Mouse (Mus musculus) forebrain, postnatal 0 days (tissue): ENCODE data around the gene Trim66. TPM values are rescaled to one million over a fixed set of nuclear protein-coding genes. Genes with fewer than 3 reads are reported as not detected.

ENCODE experiments used
- ATAC-seq: fragments of 200-750 bp; cut with Nextera tagmentation; 2 replicates; pipeline ENCODE4 v1.8.0; 2017; ENCODE audit warnings: mild to moderate bottlenecking, moderate library complexity
- DNase-seq: peaks from one replicate; pipeline ENCODE4 v3.0.0-alpha.2; 2015
- H3K27ac ChIP-seq: fragments of 300-500 bp; sonication (generic); 2 replicates; pipeline ENCODE4 v1.5.1; 2014; ENCODE audit warnings: low read depth, mild to moderate bottlenecking, antibody characterized with exemption, low read length, moderate library complexity, mixed read lengths
- H3K27me3 ChIP-seq: fragments of 300-500 bp; sonication (generic); 2 replicates; pipeline ENCODE4 v1.6.1; 2014; ENCODE audit warnings: mild to moderate bottlenecking, low read length, mixed read lengths; ENCODE audit not compliant: insufficient read depth
- H3K36me3 ChIP-seq: fragments of 300-500 bp; sonication (generic); 2 replicates; pipeline ENCODE4 v1.6.1; 2014; ENCODE audit warnings: mild to moderate bottlenecking, moderate library complexity; ENCODE audit not compliant: insufficient read depth
- H3K4me1 ChIP-seq: fragments of 300-500 bp; sonication (generic); 2 replicates; pipeline ENCODE4 v1.6.1; 2014; ENCODE audit warnings: antibody characterized with exemption; ENCODE audit not compliant: insufficient read depth
- H3K4me2 ChIP-seq: fragments of 300-500 bp; sonication (generic); 2 replicates; pipeline ENCODE4 v1.6.1; 2014; ENCODE audit warnings: low read depth, mild to moderate bottlenecking, moderate library complexity
- H3K4me3 ChIP-seq: fragments of 300-500 bp; sonication (generic); 2 replicates; pipeline ENCODE4 v1.5.1; 2014; ENCODE audit warnings: low read depth, low read length, mixed read lengths
- H3K9ac ChIP-seq: fragments of 300-500 bp; sonication (generic); 2 replicates; pipeline ENCODE4 v1.6.1; 2014; ENCODE audit warnings: mild to moderate bottlenecking
- H3K9me3 ChIP-seq: fragments of 300-500 bp; sonication (generic); 2 replicates; pipeline ENCODE4 v1.6.1; 2016; ENCODE audit warnings: low read length
- CTCF ChIP-seq: sonication (generic); IDR thresholded peaks from 2 replicates; pipeline ENCODE4 v1.5.1; 2016; ENCODE audit warnings: antibody characterized with exemption, control low read depth, low read depth
- WGBS: fragments of 180-500 bp; shearing (Covaris S2); extraction: QIAGEN DNeasy Blood & Tissue Kit; methylation state at CpG from one replicate; pipeline ENCODE4 v1.1.7; 2014; 5-methylcytosine and 5-hydroxymethylcytosine counted together
- microRNA-seq, 2 experiments: library from miRNA; unstranded; fragments of <30 nt; microRNA quantifications; one replicate each; pipeline ENCODE4; 2016
- polyA plus RNA-seq: library from polyadenylated mRNA; unstranded; fragments of >200 nt; fragmentation: Nextera tagmentation; extraction: Ambion mirVana; gene quantifications from 2 replicates; pipeline ENCODE4 v1.2.1, GENCODE M21; 2015
- total RNA-seq: library from RNA; depleted of rRNA; stranded (reverse); fragments of >200 nt; gene quantifications from 2 replicates; pipeline ENCODE4 v1.2.3, GENCODE M21; 2014; rRNA removed

Trim66 gene
- total and polyA plus RNA-seq, 2 experiments from 2014 or later = 0.41 to 3.9 TPM

- Histone ChIP-seq H3K4me1 (peaks cover 6% of the 10 kb centered on the region; the same call in 1 of the 2 replicates), H3K4me3 (peak within 1 kb of the TSS; percentile 52), H3K36me3 (no peaks in the 10 kb centered on the region), H3K27me3 (peaks cover 4% of the 10 kb centered on the region; the same call in 1 of the 2 replicates), H3K9me3 (no peaks in the 10 kb centered on the region), H3K4me2 (peak within 1 kb of the TSS; percentile 93), H3K27ac (peak within 1 kb of the TSS; percentile 62), H3K9ac (peak within 1 kb of the TSS; percentile 63)
- ATAC-seq (peak; percentile 85), DNase-seq (peak; percentile 75)
- TF ChIP-seq CTCF = no peak
- 1% methylated on average over 62 of the region's 62 CpGs for whole genome bisulfite sequencing
These were observed 68.9 kb downstream of the Trim66 start, which contains the start of gene Stk33 for GRCm38 (mm10) chr7:109438781-109439591. Gene Stk33, minus strand, starts transcription at chr7:109439081.

- Histone ChIP-seq H3K9ac (no peak overlapping the region), H3K4me3 (no peak overlapping the region), H3K4me1 (no peaks in the 10 kb centered on the region), H3K27ac (no peak overlapping the region), H3K27me3 (peaks cover 3% of the 10 kb centered on the region), H3K9me3 (no peaks in the 10 kb centered on the region), H3K4me2 (no peak overlapping the region), H3K36me3 (no peaks in the 10 kb centered on the region)
- ATAC-seq = peak; percentile 77
- TF ChIP-seq CTCF = peak; percentile 71
- 56% methylated on average over 3 of the region's 3 CpGs for WGBS
- DNase-seq = peak; percentile 62
These were observed 83.3 kb downstream of the Trim66 start for GRCm38 (mm10) chr7:109424422-109425159.

GRCm38 (mm10) chr7:109422803-109423202 lies 85.1 kb downstream of the Trim66 start:
- Histone ChIP-seq H3K4me1 (no peaks in the 10 kb centered on the region), H3K4me3 (no peak overlapping the region), H3K4me2 (no peak overlapping the region), H3K27ac (no peak overlapping the region), H3K9ac (no peak overlapping the region), H3K27me3 (peaks cover 3% of the 10 kb centered on the region), H3K36me3 (no peaks in the 10 kb centered on the region), H3K9me3 (no peaks in the 10 kb centered on the region)
- ATAC-seq (no peak), DNase-seq (no peak)
- WGBS = 69% methylated on average over 8 of the region's 8 CpGs
- TF ChIP-seq CTCF = no peak

DNA sequence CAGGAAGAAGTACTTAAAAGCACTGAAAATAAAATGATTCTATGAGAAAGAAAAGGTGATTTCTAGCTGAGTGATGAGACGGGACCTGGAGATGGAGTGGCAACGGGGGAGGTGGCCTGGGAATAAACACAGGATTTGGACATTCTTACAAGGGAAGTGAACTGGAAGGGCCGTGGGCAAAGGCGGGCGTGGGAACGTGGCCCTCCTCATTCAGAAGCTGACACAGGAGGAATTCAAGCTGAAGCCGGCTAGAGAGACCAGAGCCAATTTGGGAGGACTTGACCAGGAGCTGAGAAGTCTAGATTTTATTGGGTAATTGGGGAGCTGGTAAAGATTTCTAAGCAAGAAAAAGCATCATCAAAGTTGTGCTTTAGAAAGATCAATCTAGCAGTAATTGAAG lies 102.4 kb downstream of the Trim66 start:
- DNase-seq = no peak
- H3K27me3 ChIP-seq = no peaks in the 10 kb centered on the region
- no peaks in the 10 kb centered on the region for H3K4me1 ChIP-seq
- TF ChIP-seq CTCF = no peak
- ATAC-seq = peak; percentile 32; the same call in 1 of the 2 replicates
- H3K9me3 ChIP-seq = no peaks in the 10 kb centered on the region
- H3K27ac ChIP-seq = no peak overlapping the region
- no peak overlapping the region for H3K4me2 ChIP-seq
- 21% methylated on average over 7 of the region's 7 CpGs for WGBS
- no peak overlapping the region for H3K4me3 ChIP-seq
- H3K9ac ChIP-seq = no peak overlapping the region
- no peaks in the 10 kb centered on the region for H3K36me3 ChIP-seq

GRCm38 (mm10) chr7:109399299-109399698 lies 108.6 kb downstream of the Trim66 start:
- Histone ChIP-seq H3K27me3 (no peaks in the 10 kb centered on the region), H3K4me2 (no peak overlapping the region), H3K9ac (no peak overlapping the region), H3K36me3 (no peaks in the 10 kb centered on the region), H3K27ac (no peak overlapping the region), H3K4me3 (no peak overlapping the region), H3K9me3 (no peaks in the 10 kb centered on the region), H3K4me1 (no peaks in the 10 kb centered on the region)
- TF ChIP-seq CTCF = no peak
- DNase-seq (peak; percentile 14), ATAC-seq (no peak)
- 43% methylated on average over 3 of the region's 3 CpGs for WGBS

Small RNA genes lying within 50 kb of the gene (microRNA-seq; reads per million reads assigned to microRNA genes)
- gene Gm47284 = 0 to 0.12 reads per million in 2 experiments

Other genes with a start within 250 kb of the Trim66 start
- gene Stk33, start 69.1 kb downstream of the Trim66 start, total RNA-seq = 5.2 and 9.7 TPM in 2 replicates
- 4.2 and 5.3 TPM in 2 replicates for gene Stk33, start 69.1 kb downstream of the Trim66 start, polyA plus RNA-seq
- 433 and 606 TPM in 2 replicates for gene Rpl27a, start 11.0 kb upstream of the Trim66 start, total RNA-seq
- 94.1 and 102 TPM in 2 replicates for gene Rpl27a, start 11.0 kb upstream of the Trim66 start, polyA plus RNA-seq
- gene St5, start 195.5 kb upstream of the Trim66 start, total RNA-seq = 8.5 and 18.0 TPM in 2 replicates
- 11.6 and 12.3 TPM in 2 replicates for gene St5, start 195.5 kb upstream of the Trim66 start, polyA plus RNA-seq
- gene Akip1, start 195.6 kb upstream of the Trim66 start, total RNA-seq = 7.8 and 15.5 TPM in 2 replicates
- 14.3 and 17.5 TPM in 2 replicates for gene Akip1, start 195.6 kb upstream of the Trim66 start, polyA plus RNA-seq
- 0.33 and 0.46 TPM in 2 replicates for gene BC051019, start 215.7 kb upstream of the Trim66 start, total RNA-seq
- gene BC051019, start 215.7 kb upstream of the Trim66 start, polyA plus RNA-seq = 1.1 and 1.4 TPM in 2 replicates
- gene Ascl3, start 223.6 kb upstream of the Trim66 start, total RNA-seq = not detected in 2 replicates
- gene Ascl3, start 223.6 kb upstream of the Trim66 start, polyA plus RNA-seq = 0.29 TPM in 1 of 2 replicates, not detected in the other
- 109 and 139 TPM in 2 replicates for gene Tmem9b, start 244.7 kb upstream of the Trim66 start, total RNA-seq
- 157 and 178 TPM in 2 replicates for gene Tmem9b, start 244.7 kb upstream of the Trim66 start, polyA plus RNA-seq